Mouse (Mus musculus) kidney, adult 8-10 months (tissue): ENCODE measurements at regions not wholly inside any gene's neighbourhood (a gene's known extent, or its start where the extent isn't known, plus 50 kb on each side); places are given as distances from the start of the nearest gene placed in this dataset.
"Not testable (repeated sequence)": the region's sequence is repeated elsewhere in the genome, so short reads cannot be mapped to it uniquely, and the experiment has no call there.

Experiments used
- DNase-seq, 2 experiments: peaks; one replicate each; pipeline ENCODE4 v3.0.0; 2022

DNA sequence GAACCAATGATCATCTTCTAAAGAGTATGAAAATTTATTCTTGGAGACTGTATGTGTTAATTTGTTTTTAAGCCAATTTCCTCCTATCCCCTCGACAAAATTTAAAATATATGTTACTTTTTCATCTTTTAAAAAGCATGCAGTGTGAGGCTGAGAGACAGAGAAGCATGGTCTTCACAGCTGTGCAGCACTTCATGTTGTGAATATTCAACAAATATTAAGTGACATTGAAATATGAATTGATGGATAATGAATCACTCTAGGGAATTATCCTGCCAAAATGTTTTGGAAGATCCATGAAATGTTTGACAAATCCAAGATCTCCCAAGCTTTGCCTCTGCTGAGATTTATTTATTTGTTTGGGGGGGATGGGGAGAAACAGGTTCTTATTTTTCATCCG, 233.9 kb upstream of the Gm11146 start:
- DNase-seq: no peak

GRCm38 (mm10) chr16:77827322-77828117, 225.6 kb upstream of the Gm11146 start:
- DNase-seq: no peak

DNA sequence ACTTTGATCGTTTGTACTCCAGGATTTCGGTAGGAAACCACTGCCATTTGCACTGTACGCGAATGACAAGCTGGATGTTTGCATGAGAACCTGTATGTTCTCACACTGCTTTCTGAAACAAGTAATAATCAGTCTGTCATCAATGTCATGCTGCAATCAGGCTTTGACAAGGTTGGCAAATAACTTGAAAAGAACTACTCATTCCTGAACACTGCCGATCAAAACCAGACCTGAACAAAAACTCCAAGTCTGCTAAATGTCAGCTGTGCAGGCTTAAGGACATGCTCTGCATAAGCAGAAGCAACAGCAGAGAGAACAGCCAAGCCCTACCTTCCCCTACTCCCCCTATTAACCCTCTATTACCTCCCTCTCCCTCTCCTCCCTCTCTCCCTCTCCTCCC, 197.8 kb upstream of the Gm11146 start:
- no peak for DNase-seq

DNA sequence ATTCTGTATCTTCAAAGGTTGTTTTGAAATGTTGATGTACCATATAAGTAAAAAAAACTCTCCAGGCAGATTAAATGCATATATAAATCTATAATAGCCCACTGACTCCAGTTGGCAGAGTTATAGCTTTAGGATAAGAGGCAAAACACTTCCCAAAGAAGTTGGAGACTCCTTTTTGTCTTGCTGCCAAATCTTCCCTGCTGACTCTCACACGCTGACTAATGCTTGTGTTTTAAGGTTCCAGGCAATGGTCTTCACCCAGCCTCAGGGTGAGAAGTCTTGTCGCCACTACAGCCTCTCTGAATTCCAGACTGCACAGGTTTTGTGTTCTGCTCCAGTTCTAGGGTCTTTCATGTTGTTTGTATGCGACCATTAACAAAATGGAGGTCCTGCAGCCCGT, 195.0 kb upstream of the Gm11146 start:
- DNase-seq: no peak

DNA sequence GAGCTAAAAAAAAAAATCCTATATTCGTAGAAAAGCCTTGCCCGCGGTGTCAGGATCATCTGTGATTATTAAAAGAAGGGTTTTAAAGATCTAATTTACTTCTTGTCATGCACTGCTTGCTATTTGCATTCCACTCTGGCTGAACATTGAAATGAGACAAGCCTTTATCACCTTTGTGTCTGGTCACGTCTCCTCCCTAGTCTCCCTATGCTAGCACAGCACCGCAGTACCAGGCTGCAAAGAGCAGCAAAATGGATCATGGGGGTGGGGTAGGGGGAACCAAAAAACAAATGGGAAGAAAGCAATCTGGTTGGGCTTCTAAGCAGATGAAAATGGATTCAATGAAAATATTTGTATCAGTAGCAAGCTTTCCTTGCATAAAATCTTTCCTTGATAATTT, 187.8 kb upstream of the Gm11146 start:
- no peak for DNase-seq

- DNase-seq: no peak
Measured at GRCm38 (mm10) chr16:77789206-77789605, 187.3 kb upstream of the Gm11146 start.

DNA sequence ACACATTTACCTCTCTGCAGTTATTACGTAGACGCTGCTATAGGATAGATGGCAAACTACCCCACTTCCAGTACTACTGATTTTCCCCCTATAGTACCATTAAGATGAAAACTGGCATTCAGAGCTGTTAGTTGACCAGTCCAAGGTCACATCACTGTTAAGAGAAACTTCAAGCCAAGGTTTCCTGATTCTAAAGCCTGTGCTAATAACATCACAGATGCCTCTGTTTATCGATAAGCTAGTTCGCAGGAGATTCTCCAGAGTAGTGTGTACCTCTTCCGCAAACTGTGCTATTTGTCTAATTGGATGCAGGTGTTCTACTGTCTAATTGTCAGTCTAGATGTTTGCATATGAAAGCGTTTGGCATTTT, 186.9 kb upstream of the Gm11146 start:
- no peak for DNase-seq

- no peak for DNase-seq
Measured at GRCm38 (mm10) chr16:77788041-77788780, 186.3 kb upstream of the Gm11146 start.

DNA sequence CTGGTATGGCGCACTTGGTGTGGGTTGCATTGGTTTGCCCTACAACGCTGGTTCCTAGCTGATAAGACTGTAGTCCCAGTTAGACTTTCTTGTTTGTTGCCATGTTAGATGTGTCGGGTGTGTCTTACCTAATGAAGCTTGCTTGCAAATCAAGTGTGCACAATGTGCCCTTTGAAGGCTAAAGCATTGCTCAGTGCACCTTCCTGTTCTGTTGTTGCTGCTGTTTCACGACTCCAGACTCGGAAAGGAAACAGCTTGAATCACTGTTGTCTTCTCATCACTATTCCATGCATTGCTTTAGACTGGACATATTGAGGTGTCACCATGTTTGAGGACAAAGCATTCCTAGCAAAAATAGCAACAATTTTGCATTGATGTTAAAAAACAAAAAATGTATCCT, 185.1 kb upstream of the Gm11146 start:
- no peak for DNase-seq

- no peak for DNase-seq
Measured at GRCm38 (mm10) chr16:77779019-77779418, 177.1 kb upstream of the Gm11146 start.

GRCm38 (mm10) chr16:77772075-77772474, 170.2 kb upstream of the Gm11146 start:
- DNase-seq: no peak

- no peak for DNase-seq
Measured at GRCm38 (mm10) chr16:77760926-77761347, 159.0 kb upstream of the Gm11146 start.

DNA sequence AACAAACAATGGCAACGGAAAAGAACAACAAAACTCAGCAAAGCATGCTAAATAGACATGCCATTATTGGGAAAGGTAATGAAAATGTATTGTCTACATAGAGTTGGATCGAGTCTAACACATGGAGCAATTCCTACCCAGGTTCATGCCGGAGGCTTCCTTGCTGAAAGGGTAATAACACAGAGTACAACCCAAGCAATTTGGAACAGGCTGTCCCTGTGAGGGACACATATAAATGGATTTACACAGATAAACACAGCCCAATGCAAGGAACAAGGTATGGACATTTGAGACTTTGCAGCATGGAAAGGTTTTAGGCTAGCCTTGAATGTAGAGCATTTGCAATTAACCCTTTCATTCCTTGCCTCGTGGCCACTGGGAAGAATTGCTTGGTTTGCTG, 158.6 kb upstream of the Gm11146 start:
- no peak for DNase-seq

DNA sequence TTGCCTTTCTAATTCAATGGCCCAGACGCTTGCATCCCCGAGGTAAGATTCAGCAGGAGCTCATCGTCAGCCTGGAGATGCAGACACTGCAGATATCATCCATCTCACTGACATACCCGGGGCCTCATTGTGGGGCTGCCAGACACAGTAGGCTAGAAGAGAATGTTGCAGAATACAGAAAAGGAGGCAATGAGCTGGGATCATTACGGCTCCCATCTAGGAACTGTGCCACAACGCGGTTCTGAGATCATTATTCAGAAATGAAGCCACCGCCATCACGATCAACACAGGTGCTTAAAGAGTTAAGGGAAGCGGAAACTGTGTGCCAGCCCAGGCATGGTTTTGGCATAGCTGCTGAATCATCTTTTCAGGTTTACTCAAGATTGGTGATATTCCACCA, 158.1 kb upstream of the Gm11146 start:
- no peak for DNase-seq

GRCm38 (mm10) chr16:77754882-77755281, 153.0 kb upstream of the Gm11146 start:
- no peak for DNase-seq

DNA sequence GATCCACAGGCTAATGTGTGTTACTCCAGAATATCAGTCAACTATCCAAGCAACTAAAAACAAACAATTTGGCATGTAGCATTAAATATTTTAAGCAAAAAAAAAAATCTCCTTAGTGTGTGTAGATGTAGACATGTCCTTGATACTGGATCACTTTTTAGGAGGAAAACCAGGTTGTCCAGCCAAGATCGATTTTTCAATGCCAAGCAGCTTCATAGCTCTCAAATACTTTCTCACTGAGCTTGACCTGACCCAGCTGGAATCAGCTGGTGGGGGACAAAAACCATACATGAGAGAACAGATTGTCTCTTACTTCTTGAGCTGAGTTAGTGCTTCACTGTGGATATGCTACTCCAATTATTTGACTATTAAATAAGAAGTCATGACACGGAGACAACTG, 147.6 kb upstream of the Gm11146 start:
- DNase-seq: no peak

DNA sequence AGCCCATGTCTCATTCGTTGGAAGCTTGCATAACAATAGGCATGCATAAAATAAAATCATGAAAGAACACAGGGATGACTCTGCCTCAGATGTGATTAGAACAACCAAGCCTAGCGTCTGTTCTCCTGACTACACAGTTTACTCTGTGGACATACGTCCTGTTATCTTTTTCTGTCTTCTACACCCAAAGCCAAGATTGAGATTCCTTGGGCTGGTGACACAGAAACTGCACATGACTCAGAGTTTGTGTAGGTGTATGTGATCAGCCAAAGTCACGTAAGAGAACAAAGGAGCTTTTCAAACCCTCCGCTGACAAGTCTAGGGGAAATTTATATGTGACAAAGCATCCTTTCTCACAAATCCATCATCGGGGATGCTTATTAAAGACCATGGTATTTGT, 141.9 kb upstream of the Gm11146 start:
- no peak for DNase-seq

DNA sequence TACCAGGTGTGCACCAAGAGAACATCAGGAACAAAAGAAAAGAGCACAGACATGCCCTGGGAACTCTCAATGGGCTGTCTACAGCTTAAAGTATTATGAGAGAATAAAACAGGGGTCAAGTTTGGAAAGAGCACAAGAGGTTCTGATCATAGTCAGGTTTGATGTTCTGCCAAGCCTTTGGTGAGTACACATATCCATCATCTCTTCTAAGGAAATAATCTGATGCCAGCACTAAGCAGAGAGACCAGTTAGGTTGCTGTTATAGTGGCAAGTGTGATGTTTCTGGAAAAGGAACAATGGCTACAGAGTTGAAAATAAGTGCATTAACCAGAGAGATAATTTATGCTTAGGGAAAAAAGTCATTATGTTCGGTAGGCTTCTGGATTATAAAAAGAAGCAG, 136.9 kb upstream of the Gm11146 start:
- DNase-seq: no peak

DNA sequence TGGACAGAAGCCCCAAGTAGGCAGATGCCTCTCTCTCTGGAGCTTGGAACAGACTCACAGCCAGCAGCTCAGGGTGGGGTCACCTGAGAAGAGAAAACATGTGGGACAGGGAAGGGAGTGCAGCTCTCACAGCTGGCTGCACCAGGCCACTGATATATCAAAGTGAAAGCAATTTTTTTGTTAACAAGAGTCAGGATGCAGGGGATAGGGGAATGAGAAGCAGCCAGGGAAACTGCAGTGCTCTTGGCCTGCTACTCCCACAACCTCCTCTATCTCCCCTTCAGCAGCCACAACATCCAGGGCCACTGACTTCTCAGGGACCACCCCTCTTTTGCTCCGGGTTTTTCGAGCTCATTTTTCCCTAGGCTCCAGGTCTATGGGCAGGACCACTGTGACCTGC, 117.5 kb upstream of the Gm11146 start:
- DNase-seq: no peak

DNA sequence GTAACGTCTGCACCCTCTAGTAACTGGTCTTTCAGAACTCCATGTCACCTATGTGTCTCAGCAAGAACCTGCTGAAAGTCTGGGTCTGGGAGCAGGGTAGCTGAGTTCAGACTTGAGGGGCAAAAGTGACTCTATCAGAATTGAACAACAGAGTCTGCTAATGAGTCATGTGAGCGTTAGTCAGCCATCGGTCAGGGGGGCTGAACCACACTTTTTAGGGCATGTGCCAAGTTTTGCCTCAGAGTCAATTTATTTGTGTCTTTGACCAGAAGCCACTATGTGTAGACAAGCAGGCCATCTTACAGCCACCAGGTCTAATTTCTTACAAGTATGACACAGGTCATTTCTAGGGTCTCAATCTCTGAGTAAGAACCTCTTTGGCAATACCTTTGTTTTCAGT, 115.9 kb upstream of the Gm11146 start:
- not testable (repeated sequence) for DNase-seq

- DNase-seq: no peak
Measured at GRCm38 (mm10) chr16:77704726-77705125, 102.8 kb upstream of the Gm11146 start.

- no peak for DNase-seq
Measured at GRCm38 (mm10) chr16:77695443-77695842, 93.5 kb upstream of the Gm11146 start.

- no peak for DNase-seq
Measured at GRCm38 (mm10) chr16:77687056-77687839, 85.4 kb upstream of the Gm11146 start.
